Mouse (Mus musculus) testis, adult 2 months (tissue): ENCODE results near the gene Hmgcs1.

ENCODE experiments used
- CTCF ChIP-seq: fragments of 200-500 bp; IDR thresholded peaks from 2 replicates; pipeline ENCODE4 v1.5.1; 2012; ENCODE audit warnings: low read depth, mild to moderate bottlenecking, inconsistent platforms, low read length, moderate library complexity; ENCODE audit not compliant: control insufficient read depth, insufficient read depth, insufficient replicate concordance
- POLR2A ChIP-seq: fragments of 200-500 bp; IDR thresholded peaks from 2 replicates; pipeline ENCODE4 v1.6.1; 2012; ENCODE audit warnings: low read depth, mild to moderate bottlenecking, inconsistent platforms, low read length, moderate library complexity; ENCODE audit not compliant: control insufficient read depth

- TF ChIP-seq POLR2A, result no peak
- no peak for TF ChIP-seq CTCF
These were observed 63.9 kb downstream of the Hmgcs1 start for GRCm38 (mm10) chr13:119753859-119754634.
